Mouse (Mus musculus) neural tube, embryonic 13.5 days (tissue): ENCODE data around the gene Astn1. TPM values are rescaled to one million over a fixed set of nuclear protein-coding genes. Genes with fewer than 3 reads are reported as not detected.

Experiments used
- ATAC-seq: fragments of 200-750 bp; cut with Nextera tagmentation; 2 replicates; pipeline ENCODE4 v1.8.0; 2017; ENCODE audit warnings: low read depth, mild to moderate bottlenecking, moderate TSS enrichment, moderate library complexity
- H3K27ac ChIP-seq: fragments of 300-500 bp; sonication (generic); replicated peaks from 2 replicates; pipeline ENCODE4 v1.5.1; 2015; ENCODE audit warnings: moderate library complexity, mild to moderate bottlenecking, inconsistent platforms
- H3K27me3 ChIP-seq: fragments of 300-500 bp; sonication (generic); 2 replicates; pipeline ENCODE4 v1.6.1; 2015; ENCODE audit warnings: mild to moderate bottlenecking, inconsistent platforms
- H3K36me3 ChIP-seq: fragments of 300-500 bp; sonication (generic); 2 replicates; pipeline ENCODE4 v1.6.1; 2015; ENCODE audit warnings: mild to moderate bottlenecking, inconsistent platforms
- H3K4me1 ChIP-seq: fragments of 300-500 bp; sonication (generic); replicated peaks from 2 replicates; pipeline ENCODE4 v1.6.1; 2015; ENCODE audit warnings: inconsistent platforms
- H3K4me2 ChIP-seq: fragments of 300-500 bp; sonication (generic); 2 replicates; pipeline ENCODE4 v1.6.1; 2015; ENCODE audit warnings: inconsistent platforms, mild to moderate bottlenecking, moderate library complexity
- H3K4me3 ChIP-seq: fragments of 300-500 bp; sonication (generic); 2 replicates; pipeline ENCODE4 v1.5.1; 2015; ENCODE audit warnings: mild to moderate bottlenecking, inconsistent platforms
- H3K9ac ChIP-seq: fragments of 300-500 bp; sonication (generic); 2 replicates; pipeline ENCODE4 v1.6.1; 2015; ENCODE audit warnings: moderate library complexity, mild to moderate bottlenecking, inconsistent platforms
- H3K9me3 ChIP-seq: fragments of 300-500 bp; sonication (generic); 2 replicates; pipeline ENCODE4 v1.6.1; 2016; ENCODE audit warnings: inconsistent platforms
- WGBS: fragments of 180-500 bp; shearing (Covaris S2); methylation state at CpG from one replicate; pipeline ENCODE4 v1.1.7; 2015; 5-methylcytosine and 5-hydroxymethylcytosine counted together
- polyA plus RNA-seq: library from polyadenylated mRNA; unstranded; fragments of >200 nt; fragmentation: Nextera tagmentation; extraction: Ambion mirVana; gene quantifications from 2 replicates; pipeline ENCODE4 v1.2.1, GENCODE M21; 2015

The Astn1 gene
- polyA plus RNA-seq, 1 experiment from 2014 or later: 29.3 TPM

DNA sequence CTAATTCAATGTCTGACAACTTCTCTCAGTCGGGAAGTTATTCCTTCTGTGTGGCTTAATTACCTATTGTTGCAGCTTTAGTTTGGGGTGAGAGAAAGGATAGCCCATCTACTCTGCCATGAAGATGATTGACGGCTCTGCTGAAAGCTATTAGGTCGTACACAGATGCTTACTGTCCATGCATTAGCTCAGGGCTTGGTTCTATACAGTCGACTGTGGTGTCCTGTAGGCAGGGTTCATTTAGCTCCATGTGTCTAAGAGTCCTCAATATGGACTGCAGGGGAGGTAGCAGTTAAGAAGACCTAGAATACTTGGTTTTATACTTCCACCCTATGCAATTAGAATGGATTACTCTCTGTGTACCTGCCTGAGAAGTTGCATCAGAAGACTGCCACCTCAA lies 138.1 kb downstream of the Astn1 start:
- no peak overlapping the region for H3K4me2 ChIP-seq
- H3K27me3 ChIP-seq: no peaks in the 10 kb centered on the region
- peak; percentile 69; the same call in 1 of the 2 replicates for ATAC-seq
- H3K27ac ChIP-seq: peak overlapping the region; percentile 18; the same call in 1 of the 2 replicates
- H3K36me3 ChIP-seq: peaks cover 16% of the 10 kb centered on the region
- 23% methylated on average over 4 of the region's 4 CpGs for WGBS
- no peak overlapping the region for H3K9ac ChIP-seq
- H3K4me1 ChIP-seq: peaks cover 27% of the 10 kb centered on the region
- H3K9me3 ChIP-seq: no peaks in the 10 kb centered on the region
- no peak overlapping the region for H3K4me3 ChIP-seq

DNA sequence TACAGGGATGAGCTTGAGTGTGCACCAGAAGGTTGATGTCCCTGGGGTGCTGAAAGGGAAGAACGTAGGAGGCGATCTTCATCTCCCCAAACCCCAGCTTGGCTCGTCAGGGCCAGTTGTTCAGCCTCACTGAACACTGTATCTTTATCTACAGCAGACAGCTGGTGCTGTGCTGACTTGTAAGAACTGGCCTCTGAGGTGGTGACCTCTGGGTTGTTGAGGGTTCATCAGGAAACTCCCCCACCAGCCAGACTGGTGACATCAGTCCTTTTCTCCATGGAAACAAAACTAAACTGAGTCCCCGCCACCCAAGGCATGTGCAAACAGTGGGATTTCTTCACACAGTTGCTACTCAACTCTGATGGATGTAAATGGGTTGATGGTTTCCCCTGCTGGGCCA lies 138.9 kb downstream of the Astn1 start:
- H3K9ac ChIP-seq: no peak overlapping the region
- no peaks in the 10 kb centered on the region for H3K27me3 ChIP-seq
- no peaks in the 10 kb centered on the region for H3K9me3 ChIP-seq
- H3K27ac ChIP-seq: no peak overlapping the region
- peaks cover 25% of the 10 kb centered on the region for H3K36me3 ChIP-seq
- WGBS: 32% methylated on average over 4 of the region's 4 CpGs
- H3K4me1 ChIP-seq: peaks cover 27% of the 10 kb centered on the region
- H3K4me2 ChIP-seq: no peak overlapping the region
- H3K4me3 ChIP-seq: no peak overlapping the region
- ATAC-seq: 0 out of 2 replicates have a peak, but pooled peaks have one; percentile 53

DNA sequence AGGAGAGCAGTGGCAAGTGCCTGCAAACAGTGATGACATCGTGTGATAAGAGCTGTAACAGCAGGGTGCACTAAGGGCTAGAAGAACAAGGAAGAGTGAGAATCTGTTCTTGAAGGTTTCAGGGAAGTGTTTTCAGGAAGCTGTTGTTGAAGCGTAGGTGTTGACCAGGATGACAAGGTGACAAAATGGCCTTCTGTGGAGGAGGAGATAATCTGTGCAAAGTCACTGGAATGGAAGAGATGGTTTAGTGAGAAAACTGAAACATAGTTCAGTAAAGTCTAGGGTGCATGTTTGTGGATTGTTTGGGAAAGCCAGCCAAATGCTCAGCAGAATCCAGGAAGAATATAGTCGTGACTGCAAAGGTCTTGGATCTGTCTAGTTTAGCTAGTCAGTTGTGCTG lies 145.5 kb downstream of the Astn1 start:
- H3K36me3 ChIP-seq: peaks cover 57% of the 10 kb centered on the region
- H3K4me1 ChIP-seq: no peaks in the 10 kb centered on the region
- H3K27ac ChIP-seq: no peak overlapping the region
- H3K27me3 ChIP-seq: no peaks in the 10 kb centered on the region
- WGBS: 75% methylated on average over 3 of the region's 3 CpGs
- H3K9me3 ChIP-seq: no peaks in the 10 kb centered on the region
- no peak overlapping the region for H3K4me3 ChIP-seq
- H3K9ac ChIP-seq: no peak overlapping the region
- no peak for ATAC-seq
- no peak overlapping the region for H3K4me2 ChIP-seq

DNA sequence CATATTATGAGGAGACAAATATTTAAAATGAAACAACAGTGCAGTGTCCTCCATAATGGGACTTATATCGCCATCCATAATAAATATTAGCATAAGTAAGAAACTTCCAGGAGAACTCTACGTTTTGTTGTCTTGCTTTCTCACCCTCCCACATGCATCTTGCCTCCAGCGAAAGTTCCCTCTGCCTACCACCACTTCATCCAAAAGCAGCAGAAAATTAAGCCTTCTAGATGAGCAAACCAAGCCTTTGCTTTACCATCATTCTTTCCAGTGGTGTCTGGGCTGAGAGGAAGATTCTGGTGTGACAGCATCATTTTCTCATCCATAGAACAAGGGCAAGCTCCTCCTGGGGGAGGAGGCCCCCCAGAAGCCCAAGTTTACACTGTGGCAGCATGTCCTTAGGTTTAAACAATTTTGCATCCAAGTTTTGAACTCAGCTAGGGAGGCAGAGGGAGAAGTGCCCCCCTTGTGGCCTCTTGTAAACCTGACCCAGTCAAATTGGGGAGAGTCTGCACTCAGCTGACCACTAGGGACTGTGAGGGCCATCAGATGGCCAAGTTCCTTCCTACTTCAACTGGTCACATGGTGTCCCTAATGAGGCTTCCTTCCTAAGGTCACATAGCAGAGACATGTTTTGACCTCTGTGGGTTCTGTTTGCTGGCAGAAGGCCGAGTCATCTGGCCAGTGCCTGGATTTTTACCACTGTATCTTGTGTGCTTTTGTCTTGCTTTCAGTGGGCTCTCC lies 147.2 kb downstream of the Astn1 start:
- WGBS: 89% methylated on average over 4 of the region's 4 CpGs
- Histone ChIP-seq H3K27me3 (no peaks in the 10 kb centered on the region), H3K9me3 (no peaks in the 10 kb centered on the region), H3K27ac (no peak overlapping the region), H3K4me2 (no peak overlapping the region), H3K9ac (no peak overlapping the region), H3K4me3 (no peak overlapping the region), H3K36me3 (peaks cover 71% of the 10 kb centered on the region), H3K4me1 (no peaks in the 10 kb centered on the region)
- no peak for ATAC-seq

DNA sequence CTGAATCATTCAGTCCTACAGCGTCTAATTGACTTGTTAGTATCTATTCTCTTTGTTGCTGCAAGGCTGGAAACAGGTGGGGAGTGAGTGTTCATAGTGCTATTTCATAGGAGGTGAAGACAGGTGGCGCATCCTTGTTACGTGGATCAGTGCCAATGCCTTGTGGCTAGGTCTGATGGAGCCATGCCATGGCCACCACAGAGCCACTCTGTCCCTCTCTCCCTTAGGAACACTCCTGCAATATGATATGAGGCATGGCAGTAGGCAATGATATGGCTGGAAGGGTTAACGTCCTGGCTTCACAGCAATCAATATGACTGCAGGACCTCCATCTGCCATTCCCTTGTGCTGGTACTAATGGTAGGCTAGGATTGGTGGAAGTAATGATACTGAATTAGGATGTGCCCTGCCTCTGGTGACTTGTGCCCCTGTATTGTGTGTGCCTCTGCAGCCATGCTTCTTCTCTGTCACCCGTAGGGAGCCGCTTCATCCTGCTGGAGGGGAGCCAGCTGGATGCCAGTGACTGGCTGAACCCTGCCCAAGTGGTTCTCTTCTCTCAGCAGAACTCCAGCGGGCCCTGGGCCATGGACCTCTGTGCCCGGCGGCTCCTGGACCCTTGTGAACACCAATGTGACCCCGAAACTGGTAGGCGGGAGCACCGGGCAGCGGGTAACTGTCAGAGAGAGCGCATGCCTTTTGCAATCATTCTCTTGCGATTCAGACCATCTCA lies 148.6 kb downstream of the Astn1 start:
- Histone ChIP-seq H3K36me3 (peaks cover 73% of the 10 kb centered on the region), H3K4me1 (no peaks in the 10 kb centered on the region), H3K27me3 (no peaks in the 10 kb centered on the region), H3K9ac (no peak overlapping the region), H3K27ac (no peak overlapping the region), H3K4me3 (no peak overlapping the region), H3K9me3 (no peaks in the 10 kb centered on the region), H3K4me2 (no peak overlapping the region)
- peak; percentile 43; the same call in 1 of the 2 replicates for ATAC-seq
- 87% methylated on average over 15 of the region's 15 CpGs for WGBS

DNA sequence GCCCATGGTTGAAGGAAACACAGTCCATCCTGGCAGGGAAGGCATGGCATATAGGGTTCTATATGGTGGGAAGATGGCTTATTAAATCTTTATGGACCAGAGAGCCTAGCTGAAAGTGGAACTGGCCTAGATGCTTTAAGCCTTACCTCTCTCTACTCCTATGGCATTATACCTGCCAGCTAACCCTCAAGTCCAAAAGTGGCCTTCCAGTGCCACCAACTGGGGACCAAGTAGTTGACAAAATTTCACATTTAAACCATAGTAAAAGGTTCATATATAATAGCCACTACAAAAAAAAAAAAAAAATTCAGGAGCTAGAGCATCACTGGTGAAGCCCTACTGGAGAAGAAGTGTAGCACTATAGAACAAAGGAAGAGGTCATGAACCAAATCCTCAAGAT lies 150.0 kb downstream of the Astn1 start:
- H3K36me3 ChIP-seq: peaks cover 71% of the 10 kb centered on the region
- no peaks in the 10 kb centered on the region for H3K4me1 ChIP-seq
- no peak overlapping the region for H3K4me3 ChIP-seq
- no peak overlapping the region for H3K27ac ChIP-seq
- no peak overlapping the region for H3K4me2 ChIP-seq
- no peak overlapping the region for H3K9ac ChIP-seq
- H3K9me3 ChIP-seq: no peaks in the 10 kb centered on the region
- H3K27me3 ChIP-seq: no peaks in the 10 kb centered on the region
- no peak for ATAC-seq

DNA sequence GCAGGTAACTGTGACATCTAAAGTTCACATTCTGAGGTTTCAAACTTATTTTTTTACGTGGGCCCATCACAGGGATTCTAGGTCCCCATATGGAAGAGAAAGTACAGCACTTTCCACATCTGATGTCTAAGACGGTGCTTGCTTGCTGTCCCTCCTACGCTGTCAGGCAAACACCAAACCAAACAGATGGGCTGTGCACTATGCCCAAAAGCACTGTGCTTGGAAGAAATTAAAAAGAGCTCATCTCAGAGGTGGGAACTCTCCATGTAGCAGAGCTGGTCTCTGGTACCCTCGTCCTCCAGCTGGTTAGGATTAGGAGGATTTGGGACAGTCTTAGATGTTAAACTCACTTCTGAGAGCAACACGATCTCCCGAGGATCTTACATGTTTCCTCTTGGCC lies 150.6 kb downstream of the Astn1 start:
- H3K27me3 ChIP-seq: no peaks in the 10 kb centered on the region
- WGBS: 88% methylated on average over 6 of the region's 6 CpGs
- H3K36me3 ChIP-seq: peaks cover 67% of the 10 kb centered on the region
- H3K4me3 ChIP-seq: no peak overlapping the region
- no peak overlapping the region for H3K27ac ChIP-seq
- no peak overlapping the region for H3K9ac ChIP-seq
- no peaks in the 10 kb centered on the region for H3K4me1 ChIP-seq
- no peak for ATAC-seq
- H3K9me3 ChIP-seq: no peaks in the 10 kb centered on the region
- H3K4me2 ChIP-seq: no peak overlapping the region

DNA sequence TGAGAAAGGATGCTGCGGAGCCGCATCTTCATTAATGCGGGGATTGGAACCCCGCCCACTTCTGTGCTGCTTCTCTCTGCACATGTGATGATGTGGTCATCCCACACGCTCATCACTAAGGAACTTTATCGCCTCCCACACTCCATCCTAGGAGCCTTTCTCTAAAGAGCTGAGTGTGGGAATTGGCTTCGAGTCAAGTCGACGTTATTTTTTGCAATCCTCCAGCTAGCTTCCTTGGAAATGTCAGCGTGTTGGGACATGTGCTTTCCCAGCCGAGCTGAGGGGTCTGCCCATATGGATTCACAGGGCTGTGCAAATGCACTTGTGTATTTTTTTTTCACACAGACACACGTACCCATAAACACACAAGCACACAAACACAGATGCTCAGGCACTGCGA lies 151.5 kb downstream of the Astn1 start:
- Histone ChIP-seq H3K9me3 (no peaks in the 10 kb centered on the region), H3K27me3 (no peaks in the 10 kb centered on the region), H3K4me2 (no peak overlapping the region), H3K4me3 (no peak overlapping the region), H3K36me3 (peaks cover 66% of the 10 kb centered on the region), H3K4me1 (no peaks in the 10 kb centered on the region), H3K9ac (no peak overlapping the region), H3K27ac (no peak overlapping the region)
- ATAC-seq: no peak
- 90% methylated on average over 13 of the region's 13 CpGs for WGBS

DNA sequence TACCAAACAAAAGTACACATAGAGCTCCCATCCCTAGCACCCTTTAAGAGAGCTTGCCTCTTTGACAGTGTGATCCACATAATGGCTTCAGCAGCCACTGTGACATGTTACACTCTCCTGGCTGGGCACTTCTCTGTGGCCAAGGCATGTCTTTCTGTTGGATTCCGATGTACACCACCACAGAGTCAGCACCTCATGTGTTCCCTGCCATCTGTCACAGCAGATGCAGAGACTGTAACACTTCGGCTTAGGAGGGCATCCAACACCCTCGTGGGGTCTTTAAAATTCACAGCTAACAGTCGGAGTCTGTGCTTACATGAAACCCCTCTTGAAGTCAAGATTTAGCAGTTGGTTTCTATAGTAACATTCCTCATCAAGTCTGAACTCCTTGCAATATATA lies 154.5 kb downstream of the Astn1 start:
- no peaks in the 10 kb centered on the region; the same call in 1 of the 2 replicates for H3K4me1 ChIP-seq
- H3K36me3 ChIP-seq: peaks cover 55% of the 10 kb centered on the region
- H3K4me3 ChIP-seq: no peak overlapping the region
- WGBS: 74% methylated on average over 4 of the region's 4 CpGs
- H3K9me3 ChIP-seq: no peaks in the 10 kb centered on the region
- no peak overlapping the region for H3K27ac ChIP-seq
- ATAC-seq: no peak
- H3K4me2 ChIP-seq: no peak overlapping the region
- no peak overlapping the region for H3K9ac ChIP-seq
- no peaks in the 10 kb centered on the region for H3K27me3 ChIP-seq

DNA sequence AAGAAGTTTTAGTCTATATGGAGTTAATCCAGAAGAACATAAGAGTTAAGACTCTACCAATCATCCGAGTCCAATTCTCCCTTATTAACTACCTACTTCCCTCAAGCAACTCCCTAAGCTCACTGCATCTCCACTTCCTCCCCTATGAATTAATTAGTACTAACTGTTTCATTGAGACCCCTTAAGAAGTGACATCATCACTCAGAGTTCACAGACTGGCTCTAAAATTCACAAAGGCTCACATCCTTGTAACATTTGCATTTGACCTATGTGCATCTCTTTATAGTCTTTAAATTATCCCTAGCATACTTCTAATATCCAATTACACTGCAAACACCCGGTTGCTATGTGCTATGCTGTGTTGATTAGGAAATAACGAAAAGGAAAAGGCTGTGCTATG lies 174.1 kb downstream of the Astn1 start:
- H3K4me3 ChIP-seq: no peak overlapping the region
- peaks cover 9% of the 10 kb centered on the region for H3K4me1 ChIP-seq
- no peak overlapping the region for H3K9ac ChIP-seq
- H3K27me3 ChIP-seq: no peaks in the 10 kb centered on the region
- no peak for ATAC-seq
- H3K27ac ChIP-seq: no peak overlapping the region
- WGBS: 41% methylated on average over 3 of the region's 3 CpGs
- H3K4me2 ChIP-seq: no peak overlapping the region
- no peaks in the 10 kb centered on the region for H3K9me3 ChIP-seq
- H3K36me3 ChIP-seq: peaks cover 4% of the 10 kb centered on the region; the same call in 1 of the 2 replicates

DNA sequence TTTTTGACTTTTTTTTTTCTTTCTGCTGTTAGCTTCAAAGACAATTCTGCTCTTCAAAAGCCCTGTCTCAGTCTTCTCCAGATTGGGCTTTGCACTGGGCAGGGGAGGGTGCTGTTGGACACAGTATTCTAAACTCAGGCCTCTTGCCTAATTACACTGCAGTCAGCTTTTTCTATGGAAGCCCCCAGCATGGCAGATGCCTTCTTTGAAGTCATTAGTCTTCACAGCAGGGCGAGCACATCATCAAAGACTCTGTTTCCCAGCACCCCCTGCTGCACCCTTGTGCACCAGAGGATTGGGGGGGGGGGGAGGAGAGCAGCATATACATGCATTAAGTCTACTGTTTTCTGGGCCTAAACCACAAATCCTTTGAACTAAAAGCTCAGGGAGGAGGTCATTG lies 174.8 kb downstream of the Astn1 start:
- Histone ChIP-seq H3K9me3 (no peaks in the 10 kb centered on the region), H3K9ac (no peak overlapping the region), H3K27me3 (no peaks in the 10 kb centered on the region), H3K27ac (no peak overlapping the region), H3K4me2 (no peak overlapping the region), H3K36me3 (peaks cover 11% of the 10 kb centered on the region; the same call in 1 of the 2 replicates), H3K4me1 (peaks cover 9% of the 10 kb centered on the region), H3K4me3 (no peak overlapping the region)
- 16% methylated on average over 1 of the region's 1 CpGs for WGBS
- ATAC-seq: no peak

DNA sequence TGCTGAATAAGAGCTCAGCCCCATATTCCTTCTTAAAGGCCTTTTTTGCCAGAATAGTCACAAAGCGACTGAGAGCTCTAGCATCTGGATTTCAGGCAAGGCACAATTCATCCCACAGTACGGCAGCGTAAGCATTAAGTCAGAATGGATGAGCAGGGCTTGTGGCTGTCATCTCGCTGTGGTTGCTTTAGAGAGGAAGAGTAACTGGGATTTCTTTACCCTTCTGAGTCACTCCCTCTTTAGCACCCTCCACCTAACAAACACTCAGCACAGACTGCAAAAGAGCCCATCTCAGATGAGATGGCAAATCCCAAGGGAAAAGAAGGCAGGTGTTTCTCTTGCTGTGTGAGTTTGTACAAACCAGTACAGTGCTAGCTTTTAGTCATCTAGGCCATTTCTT lies 183.0 kb downstream of the Astn1 start:
- no peak overlapping the region for H3K4me2 ChIP-seq
- ATAC-seq: no peak

More for the DNA sequence above, 183.0 kb downstream of the Astn1 start:
- 80% methylated on average over 4 of the region's 4 CpGs for WGBS
- H3K9me3 ChIP-seq: no peaks in the 10 kb centered on the region
- no peak overlapping the region for H3K4me3 ChIP-seq
- H3K4me1 ChIP-seq: peaks cover 28% of the 10 kb centered on the region
- H3K9ac ChIP-seq: no peak overlapping the region
- H3K36me3 ChIP-seq: peaks cover 20% of the 10 kb centered on the region
- no peaks in the 10 kb centered on the region for H3K27me3 ChIP-seq
- H3K27ac ChIP-seq: no peak overlapping the region
